Mouse (Mus musculus): ENCODE results near the gene Lyar.

DNA sequence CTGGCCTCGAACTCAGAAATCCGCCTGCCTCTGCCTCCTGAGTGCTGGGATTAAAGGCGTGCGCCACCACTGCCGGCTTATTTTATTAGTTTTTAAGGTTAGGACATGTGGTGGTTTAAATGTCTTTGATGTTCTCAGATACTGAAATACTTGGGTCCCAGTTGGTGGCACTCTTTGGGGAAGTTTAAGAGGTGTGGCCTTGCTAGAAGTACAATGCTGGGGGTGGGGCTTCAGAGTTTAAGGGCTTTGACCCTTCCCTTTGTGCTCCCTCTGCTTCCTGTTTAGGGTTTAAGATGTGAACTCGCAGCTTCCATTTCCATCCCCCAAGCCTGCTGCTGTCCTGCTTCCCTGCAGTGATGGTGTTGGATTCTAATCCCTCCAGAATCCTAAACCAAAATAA, 21.7 kb downstream of the Lyar start:
- TF ChIP-seq GATA1 (IDR thresholded peaks at IDR 0.05; ENCODE audit: borderline replicate concordance, low read length), result no peak
- no peak for TF ChIP-seq FLI1 (IDR thresholded peaks at IDR 0.05; ENCODE audit: low read length)
